Mouse (Mus musculus) MEL (cell line): ENCODE results near the gene Gm45021. TPM values are rescaled to one million over a fixed set of nuclear protein-coding genes. Genes with fewer than 3 reads are reported as not detected.
A peak's percentile ranks its signal among the peaks of the same experiment; 100 is the strongest.

Experiments
- DNase-seq: peaks from one replicate; pipeline ENCODE4 v3.0.0; 2011; ENCODE audit warnings: low read depth, low spot score
- H3K27ac ChIP-seq: 2 replicates; pipeline ENCODE4 v1.5.1; 2012; ENCODE audit warnings: low read depth, mild to moderate bottlenecking, control low read depth, low read length, moderate library complexity; ENCODE audit not compliant: control insufficient read depth
- H3K27me3 ChIP-seq, 2 experiments: fragments of 150-350 bp in 1 of 2; sonication (generic) in 1 of 2; 2 replicates each; pipeline ENCODE4 v1.6.1; 2012; ENCODE audit warnings: low read length in 2 of 2, mild to moderate bottlenecking in 2 of 2, improper control_type of control experiment in 1 of 2, moderate library complexity in 1 of 2; ENCODE audit not compliant: insufficient read depth in 2 of 2, control insufficient read depth in 1 of 2
- H3K36me3 ChIP-seq, 2 experiments: 2 replicates each; pipeline ENCODE4 v1.6.1; 2012 to 2014; ENCODE audit warnings: low read length in 2 of 2, improper control_type of control experiment in 1 of 2, inconsistent platforms in 1 of 2, mild to moderate bottlenecking in 1 of 2; ENCODE audit not compliant: insufficient read depth in 2 of 2, control insufficient read depth in 1 of 2
- H3K4me1 ChIP-seq, 2 experiments: fragments of 150-350 bp in 1 of 2; sonication (generic) in 1 of 2; 2 replicates each; pipeline ENCODE4 v1.6.1; 2012; ENCODE audit warnings: low read length in 2 of 2, improper control_type of control experiment in 1 of 2, mild to moderate bottlenecking in 1 of 2; ENCODE audit not compliant: insufficient read depth in 2 of 2, control insufficient read depth in 1 of 2
- H3K4me3 ChIP-seq, 2 experiments: fragments of 150-350 bp in 1 of 2; sonication (generic) in 1 of 2; 2 replicates each; pipeline ENCODE4 v1.5.1; 2012; ENCODE audit warnings: low read depth in 2 of 2, low read length in 2 of 2, mild to moderate bottlenecking in 2 of 2, moderate library complexity in 2 of 2, control low read depth in 1 of 2, improper control_type of control experiment in 1 of 2; ENCODE audit not compliant: control insufficient read depth in 1 of 2, insufficient read depth in 1 of 2
- H3K79me2 ChIP-seq: 2 replicates; pipeline ENCODE4 v1.6.1; 2012; ENCODE audit warnings: mild to moderate bottlenecking, low read length, moderate library complexity; ENCODE audit not compliant: control insufficient read depth, poor library complexity, insufficient read depth
- H3K9ac ChIP-seq: 2 replicates; pipeline ENCODE4 v1.6.1; 2012; ENCODE audit warnings: low read depth, mild to moderate bottlenecking, control low read depth, low read length, moderate library complexity; ENCODE audit not compliant: control insufficient read depth, poor library complexity, severe bottlenecking
- H3K9me3 ChIP-seq: fragments of 150-350 bp; sonication (generic); replicated peaks from 2 replicates; pipeline ENCODE4 v1.6.1; 2012; ENCODE audit warnings: mild to moderate bottlenecking, low read length, improper control_type of control experiment, moderate library complexity; ENCODE audit not compliant: insufficient read depth
- BHLHE40 ChIP-seq: IDR thresholded peaks from 2 replicates; pipeline ENCODE4 v1.6.1; 2012; ENCODE audit warnings: low read depth, mild to moderate bottlenecking, inconsistent platforms, low read length, improper control_type of control experiment, borderline replicate concordance
- CHD2 ChIP-seq: IDR thresholded peaks from 2 replicates; pipeline ENCODE4 v1.6.1; 2011; ENCODE audit warnings: low read length, improper control_type of control experiment
- CTCF ChIP-seq, 3 experiments: IDR thresholded peaks in 2 of 3; conservative IDR thresholded peaks in 1 of 3; 2 replicates each; pipeline ENCODE4 v1.5.1; 2011 to 2012; ENCODE audit warnings: low read length in 3 of 3, low read depth in 2 of 3, mild to moderate bottlenecking in 2 of 3, improper control_type of control experiment in 1 of 3, inconsistent platforms in 1 of 3, mixed read lengths in 1 of 3, moderate library complexity in 1 of 3; ENCODE audit not compliant: control insufficient read depth in 1 of 3, insufficient read depth in 1 of 3, poor library complexity in 1 of 3, severe bottlenecking in 1 of 3
- ELF1 ChIP-seq: IDR thresholded peaks from 2 replicates; pipeline ENCODE4 v1.6.1; 2014; ENCODE audit warnings: low read depth, mild to moderate bottlenecking, inconsistent platforms, low read length, improper control_type of control experiment, moderate library complexity
- GABPA ChIP-seq: IDR thresholded peaks from 2 replicates; pipeline ENCODE4 v1.6.1; 2012; ENCODE audit warnings: low read depth, mild to moderate bottlenecking, inconsistent platforms, low read length, improper control_type of control experiment, moderate library complexity
- KAT2A ChIP-seq: conservative IDR thresholded peaks from 2 replicates; pipeline ENCODE4 v1.6.1; 2012; ENCODE audit warnings: low read depth, low read length, improper control_type of control experiment, inconsistent platforms
- MAZ ChIP-seq: IDR thresholded peaks from 2 replicates; pipeline ENCODE4 v1.6.1; 2012; ENCODE audit warnings: low read depth, mild to moderate bottlenecking, inconsistent platforms, low read length, improper control_type of control experiment
- MEF2A ChIP-seq: IDR thresholded peaks from 2 replicates; pipeline ENCODE4 v1.6.1; 2014; ENCODE audit warnings: low read depth, mild to moderate bottlenecking, inconsistent platforms, low read length, improper control_type of control experiment; ENCODE audit not compliant: poor library complexity, insufficient replicate concordance, severe bottlenecking; ENCODE audit errors: extremely low read depth
- MXI1 ChIP-seq: IDR thresholded peaks from 2 replicates; pipeline ENCODE4 v1.6.1; 2011; ENCODE audit warnings: mild to moderate bottlenecking, low read depth, low read length, improper control_type of control experiment
- MYC ChIP-seq: IDR thresholded peaks from 2 replicates; pipeline ENCODE4 v1.6.1; 2011; ENCODE audit warnings: low read depth, mild to moderate bottlenecking, low read length, improper control_type of control experiment, moderate library complexity
- NRF1 ChIP-seq: IDR thresholded peaks from 2 replicates; pipeline ENCODE4 v1.6.1; 2014; ENCODE audit warnings: low read depth, mild to moderate bottlenecking, inconsistent platforms, low read length, improper control_type of control experiment, moderate library complexity; ENCODE audit not compliant: poor library complexity, insufficient read depth, severe bottlenecking
- POLR2AphosphoS2 ChIP-seq: IDR thresholded peaks from 2 replicates; pipeline ENCODE4 v1.6.1; 2011; ENCODE audit warnings: low read length, improper control_type of control experiment
- RAD21 ChIP-seq: IDR thresholded peaks from 2 replicates; pipeline ENCODE4 v1.6.1; 2011; ENCODE audit warnings: mild to moderate bottlenecking, low read depth, low read length, improper control_type of control experiment
- TAL1 ChIP-seq: IDR thresholded peaks from 2 replicates; pipeline ENCODE4 v1.6.1; 2012; ENCODE audit warnings: mild to moderate bottlenecking, inconsistent platforms, low read length, moderate library complexity, mixed read lengths
- TBP ChIP-seq: IDR thresholded peaks from 2 replicates; pipeline ENCODE4 v1.8.0; 2011; ENCODE audit warnings: low read depth, low read length, improper control_type of control experiment
- TCF12 ChIP-seq: IDR thresholded peaks from 2 replicates; pipeline ENCODE4 v1.6.1; 2014; ENCODE audit warnings: low read depth, mild to moderate bottlenecking, inconsistent platforms, low read length, improper control_type of control experiment, moderate library complexity
- UBTF ChIP-seq: IDR thresholded peaks from 2 replicates; pipeline ENCODE4 v1.6.1; 2012; ENCODE audit warnings: low read depth, mild to moderate bottlenecking, inconsistent platforms, low read length, improper control_type of control experiment, moderate library complexity, borderline replicate concordance; ENCODE audit not compliant: insufficient read depth
- ZNF384 ChIP-seq: IDR thresholded peaks from 2 replicates; pipeline ENCODE4 v1.6.1; 2012; ENCODE audit warnings: low read depth, mild to moderate bottlenecking, inconsistent platforms, low read length, improper control_type of control experiment
- polyA plus RNA-seq, 2 experiments: library from polyadenylated mRNA; stranded (reverse) in 1 of 2; unstranded in 1 of 2; fragments of >175 nt in 1 of 2; fragments of >200 nt in 1 of 2; gene quantifications; 2 replicates each; pipeline versions ENCODE4 v1.2.1 to v1.2.4; 2012; ENCODE audit warnings: low replicate concordance in 2 of 2, low read depth in 1 of 2; ENCODE audit not compliant: insufficient read length in 2 of 2, insufficient read depth in 1 of 2, missing spikeins in 1 of 2
- total RNA-seq: library from RNA; depleted of rRNA; stranded (reverse); fragments of 300-350 nt; gene quantifications from 2 replicates; pipeline ENCODE4 v1.2.3, GENCODE M21; 2012

Gm45021 gene
- total and polyA plus RNA-seq, 3 experiments, result not detected

DNA sequence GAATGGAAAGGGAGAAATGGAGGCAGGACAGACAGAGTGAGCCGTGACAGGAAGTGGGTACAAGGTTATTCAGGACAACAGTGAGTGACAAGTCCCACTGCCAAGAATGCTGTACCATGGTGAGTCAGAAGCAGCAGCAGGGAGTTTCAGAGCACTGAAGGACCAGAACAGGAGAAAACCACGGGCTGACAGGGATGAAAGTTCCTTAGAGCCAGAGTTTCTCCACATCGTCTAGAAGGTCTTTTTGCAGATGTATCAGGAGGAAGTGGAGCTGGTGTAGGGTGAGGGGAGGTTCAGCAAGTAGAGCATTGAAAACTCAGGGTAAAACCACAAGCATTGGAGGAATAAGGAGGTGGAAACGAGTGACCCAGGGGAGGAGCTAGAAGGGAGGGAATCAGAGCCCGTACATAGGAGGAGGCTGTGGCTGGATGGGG lies 10.2 kb upstream of the Gm45021 start:
- Histone ChIP-seq H3K79me2 (no peaks in the 10 kb centered on the region), H3K4me3 (peak overlapping the region in 1 of 2 experiments; percentile 18; a peak in 3 of 4 replicates), H3K36me3 (no peaks in the 10 kb centered on the region), H3K27me3 (no peaks in the 10 kb centered on the region), H3K9ac (no peak overlapping the region), H3K4me1 (no peaks in the 10 kb centered on the region), H3K9me3 (no peaks in the 10 kb centered on the region)
- no peak for DNase-seq
- TF ChIP-seq UBTF (no peak), MAZ (no peak), TAL1 (no peak), BHLHE40 (no peak), TCF12 (no peak), CHD2 (no peak), CTCF (IDR thresholded peaks at IDR 0.05 in 2 of 3, conservative IDR thresholded peaks at IDR 0.05 in 1 of 3; ENCODE audit: control insufficient read depth in 1 of 3, insufficient read depth in 1 of 3, low read depth in 2 of 3, low read length in 3 of 3, poor library complexity in 1 of 3, severe bottlenecking in 1 of 3) (no peak), RAD21 (no peak), MYC (no peak), NRF1 (no peak)
- TF ChIP-seq, all 39 proteins: peak for 0
- no peak overlapping the region for H3K27ac ChIP-seq

DNA sequence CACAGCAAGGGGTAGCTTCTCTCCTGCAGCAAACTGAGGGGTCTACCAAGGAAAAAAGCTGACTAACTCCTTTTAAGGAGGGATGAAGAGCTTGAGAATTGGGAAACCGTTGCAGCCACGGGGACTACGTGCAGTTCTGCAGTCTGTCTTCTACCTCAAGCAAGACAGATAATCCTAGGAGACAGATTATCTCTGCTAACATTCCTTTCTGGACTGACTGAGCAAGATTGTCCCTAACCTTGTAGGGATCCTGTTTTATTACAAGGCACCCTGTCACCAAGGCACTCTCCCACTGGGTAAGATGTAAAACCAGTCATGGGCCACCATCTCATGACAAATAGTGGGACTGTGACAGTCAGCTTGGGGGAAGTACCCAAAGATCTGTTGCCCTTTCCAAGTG lies 8.2 kb upstream of the Gm45021 start:
- H3K4me1 ChIP-seq, result no peaks in the 10 kb centered on the region
- H3K4me3 ChIP-seq, result no peak overlapping the region
- H3K27ac ChIP-seq, result no peak overlapping the region
- no peaks in the 10 kb centered on the region for H3K36me3 ChIP-seq
- DNase-seq, result no peak
- TF ChIP-seq MYC (no peak), KAT2A (no peak), MAZ (no peak), TBP (no peak), ELF1 (no peak), GABPA (no peak), ZNF384 (no peak), MXI1 (no peak), NRF1 (no peak), POLR2AphosphoS2 (no peak), MEF2A (no peak)
- no peaks in the 10 kb centered on the region for H3K27me3 ChIP-seq
- H3K9me3 ChIP-seq, result no peaks in the 10 kb centered on the region
- H3K9ac ChIP-seq, result no peak overlapping the region
- H3K79me2 ChIP-seq, result no peaks in the 10 kb centered on the region
